Mouse (Mus musculus): ENCODE data around the gene Man1a2.
A peak's percentile ranks its signal among the peaks of the same experiment; 100 is the strongest.

The Man1a2 gene

GRCm38 (mm10) chr3:100684234-100684975 is 898 bp downstream of the Man1a2 start:
- peak; percentile 16 for DNase-seq (ENCODE audit: low spot score)

GRCm38 (mm10) chr3:100682841-100683240 is 2.5 kb downstream of the Man1a2 start:
- no peak for DNase-seq (ENCODE audit: low spot score)

GRCm38 (mm10) chr3:100682281-100682680 is 3.0 kb downstream of the Man1a2 start:
- DNase-seq (ENCODE audit: low spot score): no peak

GRCm38 (mm10) chr3:100681448-100682092 is 3.7 kb downstream of the Man1a2 start:
- no peak for DNase-seq (ENCODE audit: low spot score)

GRCm38 (mm10) chr3:100680226-100680625 is 5.1 kb downstream of the Man1a2 start:
- DNase-seq (ENCODE audit: low spot score): no peak

GRCm38 (mm10) chr3:100678951-100679570 is 6.2 kb downstream of the Man1a2 start:
- DNase-seq (ENCODE audit: low spot score): no peak

GRCm38 (mm10) chr3:100675146-100675545 is 10.2 kb downstream of the Man1a2 start:
- no peak for DNase-seq (ENCODE audit: low spot score)

GRCm38 (mm10) chr3:100670412-100670811 is 14.9 kb downstream of the Man1a2 start:
- DNase-seq (ENCODE audit: low spot score): no peak

GRCm38 (mm10) chr3:100653291-100653690 is 32.0 kb downstream of the Man1a2 start:
- DNase-seq (ENCODE audit: low spot score): no peak

- DNase-seq (ENCODE audit: low spot score): peak; percentile 65
Measured at GRCm38 (mm10) chr3:100641581-100641980, 43.7 kb downstream of the Man1a2 start.

GRCm38 (mm10) chr3:100636255-100636654 is 49.0 kb downstream of the Man1a2 start:
- no peak for DNase-seq (ENCODE audit: low spot score)

GRCm38 (mm10) chr3:100634821-100635220 is 50.5 kb downstream of the Man1a2 start:
- no peak for DNase-seq (ENCODE audit: low spot score)

GRCm38 (mm10) chr3:100618511-100618910 is 66.8 kb downstream of the Man1a2 start:
- no peak for DNase-seq (ENCODE audit: low spot score)

- no peak for DNase-seq (ENCODE audit: low spot score)
Measured at GRCm38 (mm10) chr3:100610916-100611315, 74.4 kb downstream of the Man1a2 start.

GRCm38 (mm10) chr3:100604539-100604938 is 80.8 kb downstream of the Man1a2 start:
- DNase-seq (ENCODE audit: low spot score): peak; percentile 20

- no peak for DNase-seq (ENCODE audit: low spot score)
Measured at GRCm38 (mm10) chr3:100599265-100599820, 86.0 kb downstream of the Man1a2 start.

- no peak for DNase-seq (ENCODE audit: low spot score)
Measured at GRCm38 (mm10) chr3:100591053-100591452, 94.2 kb downstream of the Man1a2 start.

- no peak for DNase-seq (ENCODE audit: low spot score)
Measured at GRCm38 (mm10) chr3:100582721-100583355, 102.5 kb downstream of the Man1a2 start.

GRCm38 (mm10) chr3:100572571-100573183 is 112.6 kb downstream of the Man1a2 start:
- DNase-seq (ENCODE audit: low spot score): no peak

GRCm38 (mm10) chr3:100568443-100569390 is 116.6 kb downstream of the Man1a2 start:
- no peak for DNase-seq (ENCODE audit: low spot score)

- DNase-seq (ENCODE audit: low spot score): no peak
Measured at GRCm38 (mm10) chr3:100563565-100563964, 121.7 kb downstream of the Man1a2 start.

All from urinary bladder, postnatal 14 days (tissue).